Mouse (Mus musculus) embryonic fibroblast, embryonic 13.5 days (primary cell): ENCODE results near the gene Minpp1.

Source experiments
- CTCF ChIP-seq: IDR thresholded peaks from 2 replicates; pipeline ENCODE4 v1.5.1; 2011; ENCODE audit warnings: mild to moderate bottlenecking, control low read depth, low read length, moderate library complexity, borderline replicate concordance; ENCODE audit not compliant: insufficient read depth
- POLR2A ChIP-seq: IDR thresholded peaks from 2 replicates; pipeline ENCODE4 v1.6.1; 2011; ENCODE audit warnings: low read depth, mild to moderate bottlenecking, control low read depth, low read length, moderate library complexity

DNA sequence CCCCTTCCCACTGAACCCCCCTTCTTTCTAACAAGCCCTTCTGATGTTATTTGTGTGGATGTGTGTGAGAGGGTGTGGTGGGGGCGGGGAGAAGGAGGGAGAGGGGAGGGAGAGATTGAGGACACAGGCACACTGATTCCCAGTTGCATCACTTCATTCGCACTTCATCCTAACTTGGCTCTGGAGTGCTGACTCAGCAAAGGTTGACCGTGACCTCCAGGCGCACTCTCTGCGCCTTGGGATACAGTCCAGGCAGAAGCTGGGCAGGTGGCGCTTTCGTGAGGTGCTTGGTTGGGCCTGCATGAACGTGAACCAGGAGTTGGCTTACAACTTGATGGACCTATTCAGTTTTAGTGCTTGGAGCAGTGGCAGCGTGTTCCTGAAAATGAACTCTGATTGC lies 22.0 kb downstream of the Minpp1 start:
- TF ChIP-seq CTCF = no peak
- no peak for TF ChIP-seq POLR2A
